Mouse (Mus musculus) heart, postnatal 25 days (tissue): ENCODE data around the gene Ces2a. TPM values are rescaled to one million over a fixed set of nuclear protein-coding genes. Genes with fewer than 3 reads are reported as not detected.

Source experiments
- microRNA-seq: library from miRNA; unstranded; fragments of <30 nt; microRNA quantifications from one replicate; pipeline ENCODE4 v1.2.0, GENCODE M21; 2022
- total RNA-seq, 2 experiments: library from RNA; stranded (reverse); gene quantifications; 2 replicates each; pipeline ENCODE4 v1.2.3; 2021

Gene Ces2a
- total RNA-seq, 2 experiments from 2014 or later, result not detected

Small RNA genes lying within 50 kb of the gene (microRNA-seq; reads per million reads assigned to microRNA genes)
- gene Gm44328, result not detected

Other genes starting within 250 kb of the Ces2a start
- gene Terb1, start 224.1 kb upstream of the Ces2a start, total RNA-seq, result not detected
- 10 to 100 TPM; 29.6 to 30.5 TPM for gene Nae1, start 199.4 kb upstream of the Ces2a start, total RNA-seq
- 1 to 10 TPM; 2.9 to 3.4 TPM for gene Car7, start 199.3 kb upstream of the Ces2a start, total RNA-seq
- gene Pdp2, start 142.6 kb upstream of the Ces2a start, total RNA-seq, result 10 to 100 TPM; 20.1 to 29.0 TPM
- 1 to 10 TPM; 2.4 to 3.1 TPM for gene Cdh16, start 109.6 kb upstream of the Ces2a start, total RNA-seq
- 100 to 1,000 TPM; 323 to 376 TPM for gene Rrad, start 102.7 kb upstream of the Ces2a start, total RNA-seq
- gene Ciao2b, start 92.0 kb upstream of the Ces2a start, total RNA-seq, result 10 to 100 TPM; 58.7 to 66.5 TPM
- gene Ces2b, start 97.6 kb downstream of the Ces2a start, total RNA-seq, result under 1 TPM; 0.14 to 0.31 TPM
- gene Ces2c, start 113.1 kb downstream of the Ces2a start, total RNA-seq, result not detected
- gene Ces2e, start 192.3 kb downstream of the Ces2a start, total RNA-seq, result 1 to 10 TPM in 1 of 2 experiments, under 1 TPM in 1; 0.92 to 1.6 TPM
- not detected for gene Ces2f, start 213.4 kb downstream of the Ces2a start, total RNA-seq
- gene Ces2g, start 227.7 kb downstream of the Ces2a start, total RNA-seq, result 1 to 10 TPM; 2.8 to 3.7 TPM